Mouse (Mus musculus) monocyte, adult 2 months (primary cell): ENCODE results near the gene Aff3.

Experiments used
- DNase-seq, 2 experiments: peaks; one replicate each; pipeline ENCODE4 v3.0.0; 2022; ENCODE audit warnings: low spot score in 2 of 2, low read depth in 1 of 2

Gene Aff3

DNA sequence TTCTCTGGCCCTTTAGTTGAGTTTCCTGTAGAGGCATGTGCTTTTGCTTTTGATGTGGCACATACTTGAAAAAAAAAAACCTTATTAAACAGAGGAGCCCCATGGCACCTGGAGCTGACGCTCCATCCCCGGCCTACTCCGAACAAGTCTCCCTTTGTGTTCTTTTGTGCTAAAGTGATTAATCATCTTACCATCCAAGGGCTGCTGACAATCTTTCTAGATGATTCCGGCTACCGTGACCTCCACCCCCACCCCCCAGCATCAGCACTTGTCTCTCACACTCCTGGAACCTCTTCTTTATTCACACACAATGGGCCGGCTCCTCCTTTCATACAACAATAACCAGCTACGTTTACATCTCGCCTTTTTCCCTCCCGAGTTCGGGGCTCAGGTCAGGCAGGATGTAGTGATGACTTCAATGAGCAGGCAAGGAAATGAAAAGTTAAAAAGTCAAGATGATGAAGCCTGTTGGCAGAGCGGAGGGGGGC lies 269.5 kb downstream of the Aff3 start:
- no peak for DNase-seq

DNA sequence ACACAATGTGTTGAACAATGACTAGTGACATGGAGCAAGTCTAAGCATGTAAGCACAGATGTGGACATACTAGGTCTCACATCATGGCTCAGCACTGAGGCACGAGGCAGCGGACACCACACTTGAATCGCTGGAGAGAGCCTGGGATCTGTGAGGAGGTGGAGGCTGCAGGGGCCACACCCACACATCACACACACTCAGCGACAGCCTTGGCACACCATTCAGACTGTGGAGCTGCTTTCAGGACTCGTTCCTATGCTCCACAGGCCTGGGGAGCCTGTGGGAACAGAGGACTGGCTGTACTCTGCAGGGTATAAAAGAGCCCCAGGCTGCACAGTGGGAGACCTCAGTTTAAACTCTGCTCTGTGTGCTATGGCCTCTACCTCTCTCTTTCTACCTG lies 270.3 kb downstream of the Aff3 start:
- DNase-seq, result no peak

DNA sequence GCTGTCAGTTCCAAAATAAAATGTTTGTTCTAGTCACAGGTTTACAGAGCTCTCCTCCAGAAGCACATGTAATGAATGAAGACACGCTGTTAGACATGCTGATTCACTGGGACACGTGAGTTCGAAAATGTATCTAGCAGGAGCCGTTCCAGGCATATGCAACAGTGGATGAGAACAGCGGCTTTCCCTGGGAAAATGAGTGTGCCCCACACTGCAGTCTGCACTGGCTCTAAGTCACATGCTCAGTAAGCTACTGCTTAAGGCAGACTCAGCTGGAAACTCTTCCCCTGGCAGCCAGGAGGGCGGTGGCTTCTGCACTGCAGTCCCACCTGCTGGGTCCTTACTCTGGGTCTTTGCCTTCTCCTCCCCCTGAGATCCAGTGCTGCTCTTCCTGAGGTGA lies 271.2 kb downstream of the Aff3 start:
- DNase-seq, result no peak

DNA sequence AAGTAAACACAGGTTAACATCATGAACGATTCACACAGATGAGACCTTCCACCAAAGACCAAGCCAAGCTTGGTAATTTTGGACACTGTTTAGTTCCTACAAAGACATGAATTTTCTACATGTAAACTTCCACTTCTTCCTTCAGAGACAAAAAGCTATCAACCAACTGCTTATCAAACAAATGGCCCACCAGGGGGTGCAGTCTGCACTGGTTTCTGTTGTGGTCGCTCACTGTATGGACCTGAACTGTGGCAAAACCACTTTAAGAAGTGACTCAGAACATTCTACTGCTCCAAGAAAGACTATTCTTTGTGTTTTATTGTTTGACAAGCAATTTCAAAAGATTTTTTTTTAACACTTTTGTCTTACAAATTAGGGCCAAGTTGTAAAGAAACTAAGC lies 271.8 kb downstream of the Aff3 start:
- DNase-seq, result no peak

- DNase-seq, result no peak
Measured at GRCm38 (mm10) chr1:38390886-38391249, 273.9 kb downstream of the Aff3 start.

GRCm38 (mm10) chr1:38390235-38390885 lies 274.4 kb downstream of the Aff3 start:
- DNase-seq, result no peak

- no peak for DNase-seq
Measured at GRCm38 (mm10) chr1:38389576-38389975, 275.2 kb downstream of the Aff3 start.

GRCm38 (mm10) chr1:38388466-38388865 lies 276.3 kb downstream of the Aff3 start:
- no peak for DNase-seq

- no peak for DNase-seq
Measured at GRCm38 (mm10) chr1:38387438-38387837, 277.3 kb downstream of the Aff3 start.

GRCm38 (mm10) chr1:38384457-38385121 lies 280.2 kb downstream of the Aff3 start:
- DNase-seq, result no peak

- DNase-seq, result no peak
Measured at GRCm38 (mm10) chr1:38384010-38384409, 280.7 kb downstream of the Aff3 start.

GRCm38 (mm10) chr1:38382683-38383082 lies 282.1 kb downstream of the Aff3 start:
- DNase-seq, result no peak

- no peak for DNase-seq
Measured at GRCm38 (mm10) chr1:38377930-38378329, 286.8 kb downstream of the Aff3 start.

- no peak for DNase-seq
Measured at GRCm38 (mm10) chr1:38369166-38369565, 295.6 kb downstream of the Aff3 start.

DNA sequence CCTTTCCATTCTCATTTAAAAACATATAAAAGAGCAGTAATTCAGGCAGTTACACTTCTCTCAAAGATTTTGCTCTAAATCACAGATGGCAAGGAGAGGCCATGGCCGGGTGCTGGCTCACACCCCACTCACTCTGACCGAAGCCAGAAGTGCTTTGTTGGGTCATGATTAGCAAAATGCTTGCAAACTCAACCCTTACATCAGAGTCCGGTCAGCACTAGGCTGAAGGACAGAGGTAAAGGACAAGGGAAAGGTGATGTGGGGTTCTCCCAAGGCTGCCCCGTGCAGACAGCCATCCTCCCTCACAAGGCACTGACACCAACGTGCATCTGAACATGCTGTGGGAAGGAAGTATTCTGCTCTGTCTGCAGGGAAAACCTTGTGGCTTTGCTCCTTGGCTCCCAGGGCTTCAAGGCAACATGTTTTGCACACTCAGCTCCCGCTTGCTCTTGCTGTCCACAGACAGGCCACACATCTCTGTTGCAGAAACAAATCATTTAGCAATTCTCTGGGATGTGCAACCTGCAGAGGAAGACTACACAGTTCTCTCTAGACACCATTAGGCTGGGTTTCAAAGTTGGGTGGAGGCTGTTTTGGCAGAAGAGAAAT lies 296.6 kb downstream of the Aff3 start:
- DNase-seq, result no peak

- no peak for DNase-seq
Measured at GRCm38 (mm10) chr1:38367404-38368080, 297.2 kb downstream of the Aff3 start.

DNA sequence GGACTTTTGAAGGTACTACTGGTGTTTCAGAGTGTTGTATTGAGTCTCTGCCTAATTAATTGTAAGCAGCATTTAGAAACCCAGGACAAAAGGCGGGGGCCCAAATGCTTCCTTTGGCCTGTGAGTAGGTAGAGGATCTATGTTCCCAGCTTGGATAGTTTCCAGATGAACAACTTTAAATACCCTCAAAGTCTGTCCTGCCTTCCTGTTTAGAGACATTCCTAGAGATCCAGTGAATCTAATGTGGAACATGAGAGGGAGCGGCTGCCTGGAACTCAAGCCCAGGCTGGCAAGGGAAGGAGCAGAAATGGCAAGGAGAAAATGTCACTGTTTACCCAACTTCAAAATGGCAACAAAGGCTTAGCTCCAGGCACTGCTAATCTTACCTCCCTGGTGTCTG lies 300.9 kb downstream of the Aff3 start:
- DNase-seq, result no peak

DNA sequence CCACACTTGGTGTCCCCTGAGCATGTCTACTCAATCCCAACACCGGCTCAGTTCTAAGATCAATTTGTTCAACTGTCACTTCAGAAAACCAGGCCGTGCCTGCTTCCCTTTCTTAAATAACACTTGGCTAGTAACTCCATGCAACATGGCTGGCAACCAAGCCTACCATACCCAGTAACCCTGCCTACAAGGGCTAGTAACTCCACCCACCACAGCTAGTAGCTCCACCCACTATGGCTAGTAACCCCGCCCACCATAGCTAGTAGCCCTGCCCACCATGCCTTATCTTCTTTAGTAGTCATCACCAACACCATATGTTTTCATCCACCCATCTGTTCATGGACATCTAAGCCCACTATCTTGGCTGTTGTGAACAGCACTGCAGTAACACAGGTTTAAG lies 302.5 kb downstream of the Aff3 start:
- no peak for DNase-seq

- no peak for DNase-seq
Measured at GRCm38 (mm10) chr1:38358797-38359349, 305.9 kb downstream of the Aff3 start.

DNA sequence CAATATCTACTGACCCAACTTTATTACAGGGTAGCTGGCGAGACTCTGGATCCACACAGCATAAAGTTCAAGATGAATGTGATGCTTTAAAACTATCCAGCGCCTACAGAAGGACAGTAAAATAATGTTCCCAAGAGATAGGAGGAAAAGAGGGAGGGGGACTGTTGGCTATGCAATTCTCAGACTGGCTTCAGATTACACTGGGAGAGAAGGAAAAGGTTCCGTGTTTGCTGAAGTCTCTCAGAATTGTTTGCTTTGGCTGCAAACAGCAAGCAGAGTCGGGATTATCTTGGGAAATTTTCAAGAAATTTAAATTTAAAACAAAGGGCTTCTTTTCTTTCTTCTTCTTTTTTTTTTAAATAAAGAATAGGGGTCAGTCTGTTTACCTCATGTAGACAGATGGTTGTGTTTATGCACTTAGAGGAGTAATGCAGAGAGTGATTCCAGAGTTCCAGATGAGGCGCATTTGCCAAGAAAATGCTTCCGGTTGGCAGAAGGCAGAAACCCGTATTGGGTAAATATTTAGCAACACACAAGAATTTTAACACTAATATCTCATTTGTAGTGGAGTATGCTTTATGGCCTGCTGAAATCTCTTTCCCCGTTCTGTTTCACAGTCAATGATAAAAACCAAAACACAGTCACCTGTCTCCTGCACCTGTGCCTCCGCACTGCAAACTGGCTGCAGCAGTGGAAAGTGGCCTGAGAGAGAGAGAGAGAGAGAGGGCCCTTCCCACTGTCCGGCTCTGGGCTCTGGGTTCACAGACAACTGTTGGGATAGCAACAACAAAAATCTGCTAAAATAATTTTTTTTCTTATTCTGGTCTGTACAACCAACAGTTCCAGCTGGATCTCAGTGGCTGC lies 306.6 kb downstream of the Aff3 start:
- DNase-seq, result no peak

- DNase-seq, result no peak
Measured at GRCm38 (mm10) chr1:38354585-38354984, 310.2 kb downstream of the Aff3 start.
